Mouse (Mus musculus) naive thymus-derived CD4-positive, alpha-beta T cell, adult 5 months (primary cell): Measurements from ENCODE around the gene Ptar1. TPM values are rescaled to one million over a fixed set of nuclear protein-coding genes. Genes with fewer than 3 reads are reported as not detected.

Source experiments
- polyA plus RNA-seq: library from polyadenylated mRNA; unstranded; fragments of 100-300 nt; shearing (Covaris generic); gene quantifications from one replicate; pipeline ENCODE4 v1.2.1, GENCODE M21; 2017

Ptar1 gene
- polyA plus RNA-seq, result 23.4 TPM

DNA sequence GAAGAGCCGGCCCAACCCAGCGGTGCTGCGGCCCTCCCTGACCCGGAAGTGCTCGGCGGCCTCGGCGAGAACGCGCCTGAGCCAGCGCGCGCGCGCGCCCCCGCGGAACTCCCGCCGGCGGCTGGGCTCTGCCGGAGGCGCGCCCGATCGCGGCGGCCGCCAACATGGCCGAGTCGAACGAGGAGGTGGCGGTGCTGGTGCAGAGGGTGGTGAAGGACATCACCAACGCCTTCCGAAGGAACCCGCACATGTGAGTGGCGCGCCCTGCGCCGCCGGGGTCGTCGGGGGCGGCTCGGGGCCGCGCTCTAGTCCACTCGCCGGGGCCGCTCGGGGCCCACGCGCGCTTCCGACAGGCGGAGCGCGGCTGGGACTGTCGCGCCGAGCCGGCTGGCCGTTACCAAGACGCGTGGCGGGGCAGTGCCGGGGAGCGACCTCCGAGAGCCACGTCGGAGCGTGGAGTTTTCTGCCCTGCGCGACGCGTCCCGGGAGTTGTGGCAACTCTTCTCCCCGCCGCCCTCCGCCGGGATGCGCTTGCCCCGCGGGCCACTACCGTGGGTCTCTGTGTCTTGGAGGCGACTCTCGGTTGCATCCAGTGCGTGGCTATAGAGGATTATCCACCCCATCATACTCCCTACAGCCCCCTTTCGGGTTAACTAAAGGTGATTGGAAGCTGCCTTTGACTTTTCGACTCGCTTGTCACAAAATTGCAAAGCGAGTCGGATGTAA lies at the start of gene Ptar1:
Gene Ptar1, plus strand, starts transcription at position 134 of the 726 bp plus-strand sequence.

DNA sequence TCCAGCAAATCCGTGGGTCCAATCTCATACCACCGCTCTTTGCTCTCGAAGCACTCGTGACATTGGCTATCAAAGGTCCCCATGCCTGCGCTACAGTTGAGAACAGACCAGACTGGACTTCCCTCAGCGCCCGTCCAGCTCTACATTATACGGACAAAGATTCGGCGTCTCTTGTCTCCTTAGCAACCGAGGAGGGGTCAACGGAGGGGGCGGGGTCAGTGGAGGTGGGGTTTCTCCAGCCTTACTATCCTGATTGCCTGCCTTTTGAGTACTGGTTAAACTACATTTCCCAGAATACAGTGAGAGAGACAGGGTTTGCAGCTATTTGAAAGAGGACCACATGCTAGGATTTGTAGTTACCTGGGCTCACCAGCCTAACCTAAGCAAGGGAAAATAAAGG lies 34.6 kb upstream of the Ptar1 start, which contains the start of gene 1700028P14Rik:
Gene 1700028P14Rik, minus strand, starts transcription at position 169 of the 400 bp plus-strand sequence.

DNA sequence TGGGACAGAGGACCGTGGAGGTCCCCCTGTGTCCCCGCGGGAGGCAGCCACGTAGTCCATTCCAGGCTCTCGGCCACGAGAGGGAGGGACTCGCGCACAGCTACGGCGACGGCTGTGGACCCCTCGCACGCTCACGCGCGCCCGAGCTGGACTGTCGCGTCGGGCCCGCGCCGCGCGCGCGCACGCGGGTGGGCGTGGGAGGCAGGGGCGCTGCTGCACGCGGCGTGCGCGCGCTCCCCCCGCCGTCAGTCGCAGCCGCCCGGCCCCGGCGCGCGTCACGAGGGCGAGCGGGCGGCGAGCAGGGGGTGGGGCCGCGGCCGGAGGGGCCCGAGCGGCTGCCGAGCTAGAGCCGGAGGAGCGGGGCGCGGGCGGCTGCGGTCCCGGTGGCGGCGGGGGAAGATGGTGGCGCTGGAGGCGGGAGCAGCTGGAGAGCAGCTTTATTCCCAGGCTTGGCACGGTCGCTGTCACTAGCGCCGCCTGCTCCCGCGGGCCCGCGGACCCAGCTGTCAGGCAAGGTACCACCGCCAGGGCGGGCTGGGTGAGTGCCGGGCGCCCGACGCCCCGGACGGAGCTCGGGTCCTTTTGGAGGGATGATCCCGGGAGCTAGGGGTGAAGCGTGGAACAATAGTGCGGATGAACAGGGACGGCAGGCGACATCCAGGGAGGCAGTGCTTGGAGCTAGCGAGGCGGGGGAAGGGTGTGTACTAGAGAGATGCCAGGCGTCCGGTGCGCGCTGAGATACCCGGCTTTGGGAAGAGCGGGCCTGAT lies 71.5 kb downstream of the Ptar1 start, which contains the start of gene Apba1:
Gene Apba1, plus strand, starts transcription at position 334 of the 768 bp plus-strand sequence.

Other genes with a start within 250 kb of the Ptar1 start
- not detected for gene Mamdc2, start 239.0 kb upstream of the Ptar1 start, polyA plus RNA-seq
- gene 1700028P14Rik, start 34.6 kb upstream of the Ptar1 start, polyA plus RNA-seq, result not detected
- gene Apba1, start 71.5 kb downstream of the Ptar1 start, polyA plus RNA-seq, result not detected